Mouse (Mus musculus) CH12.LX (cell line): ENCODE measurements around the gene Far1. TPM values are rescaled to one million over a fixed set of nuclear protein-coding genes. Genes with fewer than 3 reads are reported as not detected.

ENCODE experiments used
- DNase-seq: peaks from one replicate; pipeline ENCODE4 v3.0.0-alpha.2; 2013; ENCODE audit errors: extremely low read depth
- H3K27ac ChIP-seq: 2 replicates; pipeline ENCODE4 v1.5.1; 2012; ENCODE audit warnings: low read depth, mild to moderate bottlenecking, control low read depth, moderate library complexity; ENCODE audit not compliant: insufficient read depth
- H3K27me3 ChIP-seq: replicated peaks from 2 replicates; pipeline ENCODE3; 2012; ENCODE audit warnings: inconsistent platforms
- H3K36me3 ChIP-seq, 2 experiments: replicated peaks in 1 of 2; 2 replicates each; pipeline versions ENCODE3 to v1.6.1; 2012; ENCODE audit warnings: inconsistent platforms in 1 of 2, low read length in 1 of 2, mild to moderate bottlenecking in 1 of 2, mixed read lengths in 1 of 2, moderate library complexity in 1 of 2; ENCODE audit not compliant: control insufficient read depth in 1 of 2, insufficient read depth in 1 of 2
- H3K4me1 ChIP-seq, 2 experiments: 2 replicates each; pipeline ENCODE4 v1.6.1; 2012; ENCODE audit warnings: inconsistent platforms in 1 of 2, moderate library complexity in 1 of 2; ENCODE audit not compliant: insufficient read depth in 2 of 2, control insufficient read depth in 1 of 2
- H3K4me2 ChIP-seq: 2 replicates; pipeline ENCODE4 v1.6.1; 2012; ENCODE audit warnings: low read depth, mild to moderate bottlenecking, control low read depth; ENCODE audit not compliant: poor library complexity, insufficient read depth, severe bottlenecking
- H3K4me3 ChIP-seq, 3 experiments: fragments of 150-350 bp in 1 of 3; sonication (generic) in 1 of 3; replicated peaks in 1 of 3; 2 replicates each; pipeline versions ENCODE3 to v1.5.1; 2011 to 2012; ENCODE audit warnings: low read depth in 2 of 3, low read length in 2 of 3, mild to moderate bottlenecking in 2 of 3, moderate library complexity in 2 of 3, control low read depth in 1 of 3, improper control_type of control experiment in 1 of 3, inconsistent platforms in 1 of 3, mixed read lengths in 1 of 3; ENCODE audit not compliant: poor library complexity in 1 of 3
- H3K79me2 ChIP-seq: replicated peaks from 2 replicates; pipeline ENCODE4 v1.6.1; 2012; ENCODE audit warnings: mild to moderate bottlenecking, moderate library complexity; ENCODE audit not compliant: control insufficient read depth, poor library complexity, insufficient read depth, severe bottlenecking; ENCODE audit errors: extremely low read depth
- H3K9ac ChIP-seq: 2 replicates; pipeline ENCODE4 v1.6.1; 2012; ENCODE audit warnings: low read depth, mild to moderate bottlenecking, control low read depth, moderate library complexity; ENCODE audit not compliant: insufficient read depth
- H3K9me3 ChIP-seq: replicated peaks from 2 replicates; pipeline ENCODE3; 2012; ENCODE audit warnings: low read length, inconsistent platforms, mixed read lengths
- BHLHE40 ChIP-seq: IDR thresholded peaks from 2 replicates; pipeline ENCODE4 v1.6.1; 2011; ENCODE audit warnings: mild to moderate bottlenecking, low read depth, low read length, improper control_type of control experiment
- CTCF ChIP-seq, 2 experiments: IDR thresholded peaks in 1 of 2; conservative IDR thresholded peaks in 1 of 2; 2 replicates each; pipeline ENCODE4 v1.5.1; 2011 to 2012; ENCODE audit warnings: low read depth in 2 of 2, low read length in 2 of 2, improper control_type of control experiment in 1 of 2, inconsistent platforms in 1 of 2, mild to moderate bottlenecking in 1 of 2, moderate library complexity in 1 of 2
- EP300 ChIP-seq: IDR thresholded peaks from 2 replicates; pipeline ENCODE4 v1.6.1; 2011; ENCODE audit warnings: low read length, improper control_type of control experiment
- ETS1 ChIP-seq: conservative IDR thresholded peaks from 2 replicates; pipeline ENCODE4 v1.6.1; 2012; ENCODE audit warnings: low read depth, mild to moderate bottlenecking, inconsistent platforms, low read length, improper control_type of control experiment, moderate library complexity
- HCFC1 ChIP-seq: IDR thresholded peaks from 2 replicates; pipeline ENCODE4 v1.6.1; 2012; ENCODE audit warnings: low read depth, mild to moderate bottlenecking, inconsistent platforms, low read length, improper control_type of control experiment
- IRF4 ChIP-seq: IDR thresholded peaks from 2 replicates; pipeline ENCODE4 v1.6.1; 2014; ENCODE audit warnings: low read depth, mild to moderate bottlenecking, inconsistent platforms, low read length, improper control_type of control experiment
- JUN ChIP-seq: IDR thresholded peaks from 2 replicates; pipeline ENCODE4 v1.6.1; 2011; ENCODE audit warnings: low read depth, mild to moderate bottlenecking, low read length, improper control_type of control experiment, moderate library complexity; ENCODE audit not compliant: insufficient read depth
- JUND ChIP-seq: conservative IDR thresholded peaks from 2 replicates; pipeline ENCODE4 v1.6.1; 2011; ENCODE audit warnings: low read depth, low read length, improper control_type of control experiment
- KAT2A ChIP-seq: IDR thresholded peaks from 2 replicates; pipeline ENCODE4 v1.6.1; 2012; ENCODE audit warnings: low read length, improper control_type of control experiment, inconsistent platforms; ENCODE audit not compliant: insufficient replicate concordance
- MAFK ChIP-seq: IDR thresholded peaks from 2 replicates; pipeline ENCODE4 v1.6.1; 2011; ENCODE audit warnings: low read length, improper control_type of control experiment; ENCODE audit not compliant: insufficient replicate concordance
- NRF1 ChIP-seq: IDR thresholded peaks from 2 replicates; pipeline ENCODE4 v1.6.1; 2014; ENCODE audit warnings: low read depth, mild to moderate bottlenecking, inconsistent platforms, low read length, improper control_type of control experiment, moderate library complexity
- PAX5 ChIP-seq: IDR thresholded peaks from 2 replicates; pipeline ENCODE4 v1.6.1; 2012; ENCODE audit warnings: low read length, inconsistent platforms, mixed read lengths
- POLR2A ChIP-seq: IDR thresholded peaks from 2 replicates; pipeline ENCODE4 v1.6.1; 2011; ENCODE audit warnings: low read depth, mild to moderate bottlenecking, improper control_type of control experiment, low read length
- RAD21 ChIP-seq: IDR thresholded peaks from 2 replicates; pipeline ENCODE4 v1.6.1; 2011; ENCODE audit warnings: low read depth, mild to moderate bottlenecking, low read length, improper control_type of control experiment, moderate library complexity
- SIN3A ChIP-seq: IDR thresholded peaks from 2 replicates; pipeline ENCODE4 v1.6.1; 2012; ENCODE audit warnings: low read length, improper control_type of control experiment, inconsistent platforms
- SMC3 ChIP-seq: IDR thresholded peaks from 2 replicates; pipeline ENCODE4 v1.6.1; 2011; ENCODE audit warnings: low read depth, low read length, improper control_type of control experiment
- TBP ChIP-seq: conservative IDR thresholded peaks from 2 replicates; pipeline ENCODE4 v1.6.1; 2011; ENCODE audit warnings: low read depth, low read length, improper control_type of control experiment
- UBTF ChIP-seq: IDR thresholded peaks from 2 replicates; pipeline ENCODE4 v1.6.1; 2012; ENCODE audit warnings: low read depth, mild to moderate bottlenecking, inconsistent platforms, low read length, improper control_type of control experiment, moderate library complexity
- USF2 ChIP-seq: conservative IDR thresholded peaks from 2 replicates; pipeline ENCODE4 v1.6.1; 2011; ENCODE audit warnings: low read depth, low read length, improper control_type of control experiment
- ZKSCAN1 ChIP-seq: IDR thresholded peaks from 2 replicates; pipeline ENCODE4 v1.6.1; 2012; ENCODE audit warnings: low read depth, inconsistent platforms, low read length, improper control_type of control experiment, borderline replicate concordance
- ZMIZ1 ChIP-seq: IDR thresholded peaks from 2 replicates; pipeline ENCODE4 v1.6.1; 2012; ENCODE audit warnings: low read depth, mild to moderate bottlenecking, inconsistent platforms, low read length, improper control_type of control experiment
- dilution Hi-C: fragments of 300-500 bp; cut with MboI; formaldehyde crosslinking; loops from 2 replicates; pipeline ENCODE4 v1.14.3; 2020; ENCODE audit warnings: low sequenced_read_pairs; ENCODE audit not compliant: extremely low pct_unique_long_range_greater_than_20kb, extremely low pct_ligation_motif_present
- in situ Hi-C: fragments of 300-500 bp; cut with MboI; formaldehyde crosslinking; loops from 3 replicates; pipeline ENCODE4 v1.14.3; 2019; ENCODE audit warnings: low sequenced_read_pairs, low pct_ligation_motif_present, low pct_unique_long_range_greater_than_20kb, mixed read lengths
- polyA plus RNA-seq: library from polyadenylated mRNA; unstranded; fragments of >175 nt; gene quantifications from 2 replicates; pipeline ENCODE4 v1.2.1, GENCODE M21; 2012; ENCODE audit warnings: low read depth; ENCODE audit not compliant: insufficient read length
- total RNA-seq, 2 experiments: library from RNA; depleted of rRNA; stranded (reverse); fragments of 300-350 nt in 1 of 2; fragments of >200 nt in 1 of 2; gene quantifications; 2 replicates each; pipeline ENCODE4 v1.2.3; 2012 to 2014

Gene Far1
- total and polyA plus RNA-seq, 3 experiments = 73.4 to 170 (median 97.3) TPM

DNA sequence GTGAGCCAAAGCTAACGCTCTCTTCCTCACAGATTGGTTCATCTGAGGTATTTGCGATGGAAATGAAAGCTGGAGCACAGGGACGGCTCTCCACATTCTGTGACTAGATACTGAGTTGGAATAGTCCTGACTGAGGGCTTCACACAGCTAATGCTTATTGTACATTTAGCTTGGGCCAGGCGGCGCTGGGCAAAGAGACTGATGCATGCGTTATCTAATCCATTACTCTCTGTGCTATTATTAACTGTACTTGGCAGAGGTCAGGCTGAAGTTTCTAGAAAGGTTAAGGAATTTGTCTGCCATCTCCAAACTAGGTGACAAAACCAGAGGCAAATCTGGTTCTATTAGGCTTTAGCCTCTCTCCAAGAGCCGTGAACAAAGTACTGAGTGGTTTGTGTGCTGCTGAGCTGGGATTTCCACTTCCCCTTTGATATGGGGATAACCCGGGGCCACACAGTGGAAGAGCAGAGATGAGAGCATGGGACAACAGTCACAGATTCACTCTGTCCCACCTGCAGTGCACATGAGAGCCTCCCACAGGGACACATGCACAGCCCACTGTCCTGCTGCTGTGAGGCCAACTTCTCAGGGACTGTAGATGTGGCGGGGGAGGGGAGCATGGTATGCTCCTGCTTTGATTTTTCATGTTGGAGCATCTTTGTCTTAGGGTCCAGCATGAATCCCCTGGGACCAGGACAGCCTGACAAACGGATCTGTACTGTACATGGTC lies 100.7 kb downstream of the Far1 start:
- no peak overlapping the region for H3K27ac ChIP-seq
- peak; percentile 24 for DNase-seq
- no peaks in the 10 kb centered on the region for H3K27me3 ChIP-seq
- no peak overlapping the region for H3K9ac ChIP-seq
- H3K79me2 ChIP-seq = no peaks in the 10 kb centered on the region
- H3K4me3 ChIP-seq = no peak overlapping the region
- no peak overlapping the region for H3K4me2 ChIP-seq
- H3K4me1 ChIP-seq = peaks cover 2 to 20% of the 10 kb centered on the region in 2 experiments; a peak in 2 of 4 replicates
- TF ChIP-seq BHLHE40 (peak; percentile 59; the same call in 1 of the 2 replicates), JUN (no peak), POLR2A (no peak), ETS1 (no peak), TBP (no peak), USF2 (no peak), HCFC1 (no peak)
- in situ Hi-C loops = loop anchor here (10.0 to 25.0 kb wide), 2 partner anchors 98 to 410 kb away; no protein-coding TSS in a partner anchor
- H3K36me3 ChIP-seq = no peaks in the 10 kb centered on the region
- no peaks in the 10 kb centered on the region for H3K9me3 ChIP-seq
- dilution Hi-C loops = no loop called here

DNA sequence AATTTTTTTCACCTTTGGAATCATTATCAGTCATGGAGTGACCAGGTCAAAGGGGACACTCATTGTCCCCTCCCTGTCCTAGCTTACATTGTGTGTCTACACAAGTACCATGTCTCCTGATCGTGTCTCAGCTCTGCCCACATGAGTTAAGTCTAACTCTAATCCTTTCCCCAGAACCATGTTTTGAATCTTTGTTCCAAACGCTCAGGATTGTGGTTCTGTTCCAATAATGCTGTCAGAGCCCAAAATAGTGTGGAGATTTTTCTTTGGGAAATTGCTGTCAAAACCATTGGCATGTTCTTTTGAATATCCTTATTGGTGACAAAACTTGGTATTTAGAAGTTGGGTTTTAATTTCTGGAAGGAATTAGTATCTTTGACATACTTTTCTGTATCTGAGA lies 105.5 kb downstream of the Far1 start:
- Histone ChIP-seq H3K4me1 (peaks cover 2 to 6% of the 10 kb centered on the region in 2 experiments; a peak in 2 of 4 replicates), H3K27ac (no peak overlapping the region), H3K4me2 (no peak overlapping the region), H3K4me3 (no peak overlapping the region), H3K9me3 (no peaks in the 10 kb centered on the region), H3K79me2 (no peaks in the 10 kb centered on the region), H3K9ac (no peak overlapping the region), H3K36me3 (no peaks in the 10 kb centered on the region), H3K27me3 (no peaks in the 10 kb centered on the region)
- dilution Hi-C loops = no loop called here
- TF ChIP-seq EP300 (no peak), BHLHE40 (no peak), SMC3 (no peak), TBP (no peak), NRF1 (no peak), SIN3A (no peak), UBTF (no peak), ZKSCAN1 (no peak), MAFK (no peak), PAX5 (no peak), IRF4 (no peak), KAT2A (no peak), JUND (no peak), ZMIZ1 (no peak), CTCF (conservative IDR thresholded peaks at IDR 0.05 in 1 of 2, IDR thresholded peaks at IDR 0.05 in 1 of 2; ENCODE audit: low read depth in 2 of 2, low read length in 2 of 2) (no peak), RAD21 (no peak), JUN (no peak)
- no peak for DNase-seq
- in situ Hi-C loops = loop anchor here (10.0 to 25.0 kb wide), 2 partner anchors 93 to 406 kb away; no protein-coding TSS in a partner anchor
